Mouse (Mus musculus): ENCODE data around the gene Camkk1. TPM values are rescaled to one million over a fixed set of nuclear protein-coding genes. Genes with fewer than 3 reads are reported as not detected.

The Camkk1 gene
- polyA plus RNA-seq, 1 experiment from 2014 or later: 10.6 TPM

DNA sequence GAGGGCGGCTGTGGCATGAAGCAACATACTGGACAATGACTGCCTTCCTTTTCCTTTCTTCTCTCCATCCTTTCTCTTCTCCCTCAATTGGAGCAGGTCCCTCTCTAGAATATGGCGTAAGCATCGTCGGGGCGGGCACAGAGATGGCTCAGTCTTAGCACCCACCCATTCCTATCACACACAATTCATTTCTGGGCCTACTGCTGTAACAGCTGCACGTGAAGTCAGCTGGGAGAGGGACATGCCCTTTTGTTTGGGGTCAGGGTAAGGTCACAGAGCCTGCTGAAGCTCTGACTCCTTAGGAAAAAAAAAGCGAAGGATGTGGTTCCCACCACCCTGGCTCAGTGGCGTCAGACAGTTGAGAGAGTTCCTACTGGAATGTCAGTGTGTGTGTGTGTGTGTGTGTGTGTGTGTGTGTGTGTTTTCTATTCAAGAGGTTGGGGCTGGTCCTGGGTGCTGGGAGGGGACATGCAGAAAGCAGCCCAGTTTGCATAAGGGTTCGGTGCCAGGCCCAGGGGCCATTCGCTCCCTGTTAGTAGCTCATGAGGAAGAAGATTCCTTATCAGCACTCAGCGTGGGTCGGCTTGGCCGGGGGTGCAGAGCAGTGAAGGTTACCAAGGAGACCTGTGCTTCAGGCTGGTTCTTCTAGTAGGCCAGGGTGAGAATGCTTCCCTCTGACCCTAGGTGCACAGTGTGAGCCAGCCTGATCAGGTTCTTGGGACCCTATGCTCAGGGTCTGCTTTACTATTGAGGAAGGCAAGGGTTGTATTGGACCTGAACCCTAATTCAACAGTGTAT lies 21.1 kb upstream of the Camkk1 start:
- no peak overlapping the region for H3K9ac ChIP-seq
- no peak overlapping the region for H3K27ac ChIP-seq
- ATAC-seq (ENCODE audit: insufficient number of reproducible peaks, insufficient read depth, low FRiP score, low TSS enrichment): no peak
- no peaks in the 10 kb centered on the region for H3K27me3 ChIP-seq
- no peaks in the 10 kb centered on the region for H3K36me3 ChIP-seq
- no peaks in the 10 kb centered on the region for H3K4me1 ChIP-seq
- H3K4me2 ChIP-seq (replicated peaks): no peak overlapping the region
- no peaks in the 10 kb centered on the region for H3K9me3 ChIP-seq
- whole genome bisulfite sequencing: 68% methylated on average over 13 of the region's 13 CpGs
- H3K4me3 ChIP-seq: no peak overlapping the region

DNA sequence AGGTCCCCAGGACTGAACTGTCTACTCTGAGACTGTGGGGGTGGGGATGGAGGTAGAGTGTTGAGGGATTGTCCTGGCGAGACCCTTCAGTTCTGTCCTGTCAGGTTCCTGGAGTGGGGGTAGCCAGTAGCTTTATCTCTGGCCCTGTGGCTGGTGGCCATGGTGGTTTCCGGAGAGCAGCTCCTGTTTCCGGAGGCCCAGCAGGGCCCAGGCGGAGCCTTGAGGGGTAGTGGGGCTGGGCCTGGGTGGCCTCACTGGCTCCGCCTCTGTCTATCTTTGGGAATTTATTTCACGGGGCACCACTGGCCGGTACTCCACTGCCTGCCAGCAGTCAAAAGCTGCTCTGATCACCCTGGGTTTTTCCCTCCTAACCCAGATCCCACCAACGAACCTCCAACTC lies 20.0 kb upstream of the Camkk1 start, which contains the start of gene P2rx1:
Gene P2rx1 (plus strand): TSS at position 333 of the 400 bp plus-strand sequence.
- 44% methylated on average over 8 of the region's 8 CpGs for WGBS
- no peaks in the 10 kb centered on the region for H3K27me3 ChIP-seq
- H3K4me1 ChIP-seq: no peaks in the 10 kb centered on the region
- no peak within 1 kb of the TSS for H3K9ac ChIP-seq
- H3K27ac ChIP-seq: no peak within 1 kb of the TSS
- no peak within 1 kb of the TSS for H3K4me2 ChIP-seq (replicated peaks)
- ATAC-seq (ENCODE audit: insufficient number of reproducible peaks, insufficient read depth, low FRiP score, low TSS enrichment): peak; percentile 45; the same call in 1 of the 2 replicates
- H3K4me3 ChIP-seq: no peak within 1 kb of the TSS
- H3K9me3 ChIP-seq: no peaks in the 10 kb centered on the region
- H3K36me3 ChIP-seq: no peaks in the 10 kb centered on the region

DNA sequence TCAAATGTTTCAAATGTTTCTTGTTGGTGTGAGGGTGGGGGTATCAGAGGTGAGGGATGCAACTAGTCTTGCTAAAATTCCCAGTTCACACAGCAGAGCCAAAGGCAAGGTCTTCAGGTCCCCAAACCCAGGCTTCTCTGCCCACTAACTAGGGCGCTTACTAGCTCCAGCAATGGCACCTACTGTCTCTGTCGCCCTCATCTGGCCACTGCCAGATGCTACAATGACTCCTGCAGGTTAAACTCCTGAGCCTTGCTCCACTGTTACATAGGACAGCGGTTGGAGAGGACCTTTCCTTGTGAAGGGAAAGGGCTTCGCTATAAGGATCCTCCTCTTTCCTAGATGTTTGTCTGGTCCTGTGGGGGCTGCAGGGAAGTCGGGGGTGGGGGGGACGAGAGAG lies 17.8 kb upstream of the Camkk1 start:
- WGBS: 17% methylated on average over 6 of the region's 6 CpGs
- H3K4me3 ChIP-seq: no peak overlapping the region
- H3K9ac ChIP-seq: no peak overlapping the region
- H3K27ac ChIP-seq: no peak overlapping the region
- no peaks in the 10 kb centered on the region for H3K36me3 ChIP-seq
- no peaks in the 10 kb centered on the region for H3K9me3 ChIP-seq
- no peaks in the 10 kb centered on the region for H3K27me3 ChIP-seq
- ATAC-seq (ENCODE audit: insufficient number of reproducible peaks, insufficient read depth, low FRiP score, low TSS enrichment): no peak
- H3K4me1 ChIP-seq: no peaks in the 10 kb centered on the region
- no peak overlapping the region for H3K4me2 ChIP-seq (replicated peaks)

DNA sequence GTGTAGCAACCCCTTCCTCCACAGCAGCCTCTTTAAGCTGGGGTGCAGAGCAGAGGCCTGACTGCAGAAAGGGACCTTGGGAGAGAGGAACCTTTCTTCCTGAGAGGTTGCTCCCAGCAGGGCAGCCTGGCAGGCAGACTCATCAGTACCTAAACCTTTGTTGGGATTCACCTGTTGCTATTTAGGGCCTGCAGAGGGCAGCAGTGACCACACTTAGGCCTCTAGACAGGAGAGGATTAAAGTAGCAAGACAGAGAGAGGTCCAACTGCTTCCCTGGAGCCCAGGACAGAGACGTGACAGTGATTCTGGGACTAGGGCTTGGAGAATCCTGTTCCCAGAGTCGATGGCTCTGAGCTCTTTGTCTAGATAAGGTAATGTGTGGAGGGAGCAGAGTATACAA lies 12.4 kb upstream of the Camkk1 start:
- no peaks in the 10 kb centered on the region for H3K36me3 ChIP-seq
- peak overlapping the region; percentile 24; the same call in 1 of the 2 replicates for H3K9ac ChIP-seq
- no peak overlapping the region for H3K27ac ChIP-seq
- peaks cover 11% of the 10 kb centered on the region for H3K27me3 ChIP-seq
- H3K9me3 ChIP-seq: no peaks in the 10 kb centered on the region
- 6% methylated on average over 2 of the region's 2 CpGs for WGBS
- H3K4me2 ChIP-seq (replicated peaks): no peak overlapping the region
- no peaks in the 10 kb centered on the region for H3K4me1 ChIP-seq
- no peak for ATAC-seq (ENCODE audit: insufficient number of reproducible peaks, insufficient read depth, low FRiP score, low TSS enrichment)
- no peak overlapping the region for H3K4me3 ChIP-seq

DNA sequence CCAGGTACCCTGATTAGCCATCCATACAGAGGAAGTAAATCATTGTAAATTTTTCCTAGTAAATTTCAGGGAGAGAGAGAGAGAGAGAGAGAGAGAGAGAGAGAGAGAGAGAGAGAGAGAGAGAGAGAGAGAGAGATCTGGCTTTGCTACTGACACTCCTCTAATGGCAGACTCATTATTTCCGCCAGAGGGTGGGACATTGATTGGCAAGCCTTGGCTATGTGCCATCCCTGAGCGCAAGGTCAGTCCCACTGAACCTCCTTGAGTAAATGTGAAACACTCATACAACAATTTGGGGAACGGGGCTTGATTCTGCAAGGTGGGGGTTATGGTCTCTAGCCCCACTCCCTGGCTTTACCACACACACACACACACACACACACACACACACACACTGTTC lies 11.7 kb upstream of the Camkk1 start:
- H3K4me2 ChIP-seq (replicated peaks): no peak overlapping the region
- no peaks in the 10 kb centered on the region for H3K36me3 ChIP-seq
- no peak for ATAC-seq (ENCODE audit: insufficient number of reproducible peaks, insufficient read depth, low FRiP score, low TSS enrichment)
- H3K9ac ChIP-seq: no peak overlapping the region
- no peaks in the 10 kb centered on the region for H3K9me3 ChIP-seq
- H3K27ac ChIP-seq: no peak overlapping the region
- no peak overlapping the region for H3K4me3 ChIP-seq
- peaks cover 11% of the 10 kb centered on the region for H3K27me3 ChIP-seq
- H3K4me1 ChIP-seq: no peaks in the 10 kb centered on the region
- 76% methylated on average over 3 of the region's 3 CpGs for WGBS

DNA sequence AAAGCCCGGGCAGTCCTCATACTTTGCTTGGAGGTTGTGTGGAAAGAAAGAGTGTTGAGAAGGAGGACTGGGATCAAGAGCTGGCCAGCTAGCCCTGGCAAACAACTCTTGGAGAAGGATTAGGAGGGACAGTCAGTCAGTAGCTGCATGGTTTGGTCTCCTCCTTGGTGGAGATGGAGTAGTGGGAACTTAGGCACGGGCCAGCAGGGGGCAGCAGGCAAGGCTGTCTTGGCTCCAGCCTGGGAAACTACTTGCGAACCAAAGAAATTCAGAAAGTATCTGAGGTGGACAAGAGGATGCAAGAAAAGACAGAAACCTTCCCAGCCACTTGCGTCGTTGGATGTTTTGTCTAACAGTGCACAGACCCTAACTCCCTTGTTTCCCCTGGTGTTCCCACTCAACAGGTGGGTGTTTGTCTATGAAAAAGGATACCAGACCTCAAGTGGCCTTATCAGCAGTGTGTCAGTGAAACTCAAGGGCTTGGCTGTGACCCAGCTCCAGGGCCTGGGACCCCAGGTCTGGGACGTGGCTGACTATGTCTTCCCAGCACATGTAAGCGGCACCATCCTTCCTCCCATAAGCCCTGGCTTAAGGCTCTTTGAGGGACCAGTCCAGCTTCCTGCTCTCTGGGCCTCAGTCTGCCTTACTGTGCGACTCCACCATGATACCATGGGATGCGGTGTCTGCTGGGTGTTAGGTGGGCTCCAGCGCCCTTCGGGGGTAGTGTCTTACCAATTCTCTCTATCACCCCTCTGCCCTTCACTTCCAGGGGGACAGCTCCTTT lies 10.9 kb upstream of the Camkk1 start:
- Histone ChIP-seq H3K4me2 (replicated peaks) (no peak overlapping the region), H3K27me3 (peaks cover 11% of the 10 kb centered on the region), H3K27ac (no peak overlapping the region), H3K4me3 (no peak overlapping the region), H3K4me1 (no peaks in the 10 kb centered on the region), H3K9ac (no peak overlapping the region), H3K36me3 (no peaks in the 10 kb centered on the region), H3K9me3 (no peaks in the 10 kb centered on the region)
- 59% methylated on average over 11 of the region's 11 CpGs for WGBS
- ATAC-seq (ENCODE audit: insufficient number of reproducible peaks, insufficient read depth, low FRiP score, low TSS enrichment): no peak

DNA sequence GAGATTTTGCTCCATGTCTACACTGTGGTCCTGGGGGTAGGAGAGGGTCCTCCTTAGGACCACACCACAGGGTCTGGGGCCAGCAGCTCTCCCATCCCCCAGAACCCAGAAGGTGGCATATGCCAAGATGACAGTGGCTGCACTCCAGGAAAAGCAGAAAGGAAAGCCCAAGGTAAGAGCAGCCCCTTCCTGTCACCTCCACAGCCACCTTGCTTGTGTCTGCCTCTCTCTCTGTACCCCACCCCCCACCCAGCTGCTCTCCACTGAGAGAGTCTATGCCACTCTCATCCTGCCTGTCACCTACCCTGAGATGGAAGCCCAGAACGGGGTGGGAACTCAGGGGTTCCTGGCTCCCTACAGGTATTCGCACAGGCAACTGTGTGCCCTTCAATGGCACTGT lies 10.0 kb upstream of the Camkk1 start:
- no peak overlapping the region for H3K27ac ChIP-seq
- H3K4me3 ChIP-seq: no peak overlapping the region
- no peak overlapping the region for H3K9ac ChIP-seq
- H3K36me3 ChIP-seq: no peaks in the 10 kb centered on the region
- peaks cover 11% of the 10 kb centered on the region for H3K27me3 ChIP-seq
- H3K4me2 ChIP-seq (replicated peaks): no peak overlapping the region
- no peaks in the 10 kb centered on the region for H3K4me1 ChIP-seq
- no peak for ATAC-seq (ENCODE audit: insufficient number of reproducible peaks, insufficient read depth, low FRiP score, low TSS enrichment)
- no peaks in the 10 kb centered on the region for H3K9me3 ChIP-seq
- 76% methylated on average over 2 of the region's 2 CpGs for WGBS

DNA sequence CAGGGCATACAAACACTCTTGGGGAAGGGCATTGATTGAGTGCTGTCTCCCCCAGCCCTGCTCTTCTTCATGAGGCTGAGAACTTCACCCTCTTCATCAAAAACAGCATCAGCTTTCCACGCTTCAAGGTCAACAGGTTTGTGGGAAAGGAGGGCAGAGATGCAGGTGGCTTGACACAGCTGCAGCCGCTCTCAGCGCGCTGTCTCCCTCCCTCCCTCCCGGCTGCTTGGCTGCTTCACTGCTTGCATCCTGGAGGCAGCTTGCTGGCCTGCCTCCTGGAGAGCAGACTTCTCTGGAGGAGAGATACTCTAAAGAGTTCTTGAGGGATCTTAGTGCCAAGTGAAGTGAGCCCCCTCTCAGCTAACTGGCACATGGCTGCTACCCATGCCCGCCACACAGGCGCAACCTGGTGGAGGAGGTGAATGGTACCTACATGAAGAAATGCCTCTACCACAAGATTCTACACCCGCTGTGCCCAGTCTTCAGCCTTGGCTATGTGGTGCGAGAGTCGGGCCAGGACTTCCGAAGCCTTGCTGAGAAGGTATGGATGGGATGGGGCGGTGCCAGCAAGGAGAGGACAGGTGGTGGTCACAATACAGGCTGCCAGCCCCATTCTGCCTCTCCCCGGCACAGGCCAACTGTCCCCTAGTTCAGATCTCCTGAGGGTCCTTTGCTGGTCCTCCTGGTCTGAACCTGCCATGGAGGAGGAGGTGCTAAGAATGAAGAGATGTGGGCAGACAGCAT lies 9.1 kb upstream of the Camkk1 start:
- Histone ChIP-seq H3K4me3 (no peak overlapping the region), H3K27me3 (peaks cover 13% of the 10 kb centered on the region), H3K9ac (no peak overlapping the region), H3K9me3 (no peaks in the 10 kb centered on the region), H3K27ac (no peak overlapping the region), H3K4me2 (replicated peaks) (no peak overlapping the region), H3K36me3 (no peaks in the 10 kb centered on the region), H3K4me1 (no peaks in the 10 kb centered on the region)
- WGBS: 53% methylated on average over 13 of the region's 13 CpGs
- no peak for ATAC-seq (ENCODE audit: insufficient number of reproducible peaks, insufficient read depth, low FRiP score, low TSS enrichment)

DNA sequence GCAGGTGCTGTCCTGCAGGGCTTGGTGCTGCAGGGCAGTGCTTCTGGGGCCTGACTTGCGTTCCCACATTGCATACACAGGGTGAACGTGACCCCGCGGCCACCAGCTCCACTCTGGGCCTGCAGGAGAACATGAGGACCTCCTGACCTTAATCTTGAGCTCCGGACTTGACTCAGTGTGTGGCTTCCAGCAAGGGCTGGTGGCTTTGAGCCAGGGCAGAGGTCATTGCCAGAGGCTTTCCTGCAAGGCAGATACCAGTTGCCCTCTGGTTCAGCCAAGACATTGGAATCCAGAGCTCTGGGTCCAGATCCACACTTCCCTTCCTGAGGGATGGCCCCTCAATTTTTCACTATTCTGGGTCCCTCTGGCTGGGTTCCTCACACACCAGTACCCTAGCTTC lies 4.8 kb upstream of the Camkk1 start:
- Histone ChIP-seq H3K4me1 (no peaks in the 10 kb centered on the region), H3K9me3 (no peaks in the 10 kb centered on the region), H3K4me2 (replicated peaks) (no peak overlapping the region), H3K4me3 (no peak overlapping the region), H3K27ac (no peak overlapping the region), H3K36me3 (no peaks in the 10 kb centered on the region), H3K9ac (no peak overlapping the region), H3K27me3 (peaks cover 24% of the 10 kb centered on the region)
- 69% methylated on average over 5 of the region's 5 CpGs for WGBS
- no peak for ATAC-seq (ENCODE audit: insufficient number of reproducible peaks, insufficient read depth, low FRiP score, low TSS enrichment)

DNA sequence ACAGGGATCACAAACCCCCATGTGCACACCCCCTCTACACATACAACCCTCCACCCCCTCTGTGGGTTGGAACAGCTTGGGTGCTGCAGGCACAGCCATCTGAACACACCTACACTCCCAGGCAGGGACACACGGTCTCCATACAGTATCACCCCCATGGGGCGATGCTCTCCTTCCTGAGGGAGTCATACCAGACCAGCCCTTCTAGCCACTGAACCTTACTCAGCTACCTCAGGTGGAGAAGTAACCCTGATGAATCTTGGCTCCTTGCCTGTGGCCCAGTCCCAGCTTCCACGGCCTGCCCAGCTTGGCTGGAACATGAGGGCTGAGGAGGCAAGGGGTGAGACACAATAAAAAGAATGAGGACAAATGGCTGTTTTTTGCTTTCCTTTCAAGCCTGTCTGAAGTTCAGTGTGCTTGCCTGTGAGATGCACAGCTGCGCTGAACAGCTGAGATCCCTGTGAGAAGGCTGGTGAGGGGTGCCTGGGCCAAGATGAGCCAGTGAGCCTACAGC lies 3.9 kb upstream of the Camkk1 start:
- Histone ChIP-seq H3K36me3 (no peaks in the 10 kb centered on the region), H3K4me1 (peaks cover 5% of the 10 kb centered on the region), H3K9ac (no peak overlapping the region), H3K4me3 (no peak overlapping the region), H3K4me2 (replicated peaks) (no peak overlapping the region), H3K9me3 (no peaks in the 10 kb centered on the region), H3K27ac (no peak overlapping the region), H3K27me3 (peaks cover 23% of the 10 kb centered on the region)
- WGBS: 85% methylated on average over 4 of the region's 4 CpGs
- no peak for ATAC-seq (ENCODE audit: insufficient number of reproducible peaks, insufficient read depth, low FRiP score, low TSS enrichment)

DNA sequence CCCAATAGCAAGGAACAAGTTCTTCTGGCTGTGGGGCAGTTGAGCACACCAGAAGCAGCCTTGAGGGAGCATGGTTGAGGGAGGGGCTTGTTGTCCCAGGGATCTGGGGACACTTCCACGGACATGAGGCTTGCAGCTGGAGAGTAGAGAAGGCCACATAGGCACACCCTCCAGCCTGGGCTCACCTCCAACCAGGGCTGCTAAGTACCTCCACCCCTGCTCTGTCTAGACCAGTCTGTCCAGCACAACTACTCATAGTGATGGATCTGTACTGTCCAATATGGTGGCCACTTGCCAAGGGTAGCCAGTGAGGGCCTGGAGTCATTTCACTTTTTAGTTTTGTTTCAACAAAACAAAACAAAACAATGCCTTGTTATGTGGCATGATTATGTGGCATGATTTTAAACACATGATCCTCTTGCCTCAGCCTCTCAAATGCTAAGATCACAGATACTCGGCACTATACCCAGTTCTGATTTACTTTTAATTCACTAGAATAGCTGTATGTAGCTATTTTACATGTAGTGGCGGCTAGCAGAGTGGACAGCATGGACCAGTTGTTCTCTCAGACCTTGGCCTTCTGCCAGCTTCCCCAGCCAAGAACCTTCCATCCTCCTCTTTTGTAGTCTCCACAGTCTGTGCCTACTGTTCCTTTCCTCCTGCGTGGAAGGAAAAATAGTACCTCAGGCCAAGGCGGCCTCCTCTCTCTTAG lies 3.3 kb upstream of the Camkk1 start:
- no peak overlapping the region for H3K9ac ChIP-seq
- H3K4me2 ChIP-seq (replicated peaks): no peak overlapping the region
- H3K36me3 ChIP-seq: no peaks in the 10 kb centered on the region
- peaks cover 27% of the 10 kb centered on the region for H3K27me3 ChIP-seq
- peaks cover 8% of the 10 kb centered on the region for H3K4me1 ChIP-seq
- H3K9me3 ChIP-seq: no peaks in the 10 kb centered on the region
- ATAC-seq (ENCODE audit: insufficient number of reproducible peaks, insufficient read depth, low FRiP score, low TSS enrichment): no peak
- WGBS: 78% methylated on average over 5 of the region's 5 CpGs
- H3K4me3 ChIP-seq: no peak overlapping the region
- no peak overlapping the region for H3K27ac ChIP-seq
